Mouse (Mus musculus) hindbrain, embryonic 15.5 days (tissue): ENCODE data around the gene Capza1. TPM values are rescaled to one million over a fixed set of nuclear protein-coding genes. Genes with fewer than 3 reads are reported as not detected.

Experiments used
- ATAC-seq: fragments of 200-750 bp; cut with Nextera tagmentation; 2 replicates; pipeline ENCODE4 v1.8.0; 2017; ENCODE audit warnings: low read depth, moderate number of reproducible peaks, moderate TSS enrichment; ENCODE audit not compliant: low FRiP score
- H3K27ac ChIP-seq: fragments of 300-500 bp; sonication (generic); replicated peaks from 2 replicates; pipeline ENCODE4 v1.5.1; 2015; ENCODE audit warnings: mild to moderate bottlenecking, inconsistent platforms
- H3K27me3 ChIP-seq: fragments of 300-500 bp; sonication (generic); 2 replicates; pipeline ENCODE4 v1.6.1; 2015; ENCODE audit warnings: control low read depth, inconsistent platforms
- H3K36me3 ChIP-seq: fragments of 300-500 bp; sonication (generic); 2 replicates; pipeline ENCODE4 v1.6.1; 2015; ENCODE audit warnings: control low read depth, inconsistent platforms
- H3K4me1 ChIP-seq: fragments of 300-500 bp; sonication (generic); replicated peaks from 2 replicates; pipeline ENCODE4 v1.6.1; 2015; ENCODE audit warnings: control low read depth, inconsistent platforms
- H3K4me2 ChIP-seq: fragments of 300-500 bp; sonication (generic); 2 replicates; pipeline ENCODE4 v1.6.1; 2015; ENCODE audit warnings: moderate library complexity, mild to moderate bottlenecking, inconsistent platforms
- H3K4me3 ChIP-seq: fragments of 300-500 bp; sonication (generic); 2 replicates; pipeline ENCODE4 v1.5.1; 2015; ENCODE audit warnings: mild to moderate bottlenecking, inconsistent platforms
- H3K9ac ChIP-seq: fragments of 300-500 bp; sonication (generic); 2 replicates; pipeline ENCODE4 v1.6.1; 2015; ENCODE audit warnings: inconsistent platforms
- H3K9me3 ChIP-seq: fragments of 300-500 bp; sonication (generic); 2 replicates; pipeline ENCODE4 v1.6.1; 2016; ENCODE audit warnings: control low read depth, inconsistent platforms
- WGBS: fragments of 180-500 bp; shearing (Covaris S2); methylation state at CpG from one replicate; pipeline ENCODE4 v1.1.7; 2015; 5-methylcytosine and 5-hydroxymethylcytosine counted together
- polyA plus RNA-seq: library from polyadenylated mRNA; unstranded; fragments of >200 nt; fragmentation: Nextera tagmentation; extraction: Ambion mirVana; gene quantifications from 2 replicates; pipeline ENCODE4 v1.2.1, GENCODE M21; 2015

Gene Capza1
- polyA plus RNA-seq, 1 experiment from 2014 or later: 150 TPM

- peaks cover 43% of the 10 kb centered on the region for H3K4me1 ChIP-seq
- no peaks in the 10 kb centered on the region for H3K9me3 ChIP-seq
- H3K27me3 ChIP-seq: 0 out of 2 replicates have a peak, but pooled peaks cover 4% of the 10 kb centered on the region
- ATAC-seq: peak; percentile 90
- WGBS: 51% methylated on average over 20 of the region's 20 CpGs
- H3K9ac ChIP-seq: no peak overlapping the region
- H3K27ac ChIP-seq: peak overlapping the region; percentile 57
- H3K4me2 ChIP-seq: no peak overlapping the region
- H3K4me3 ChIP-seq: no peak overlapping the region
- 0 out of 2 replicates have a peak, but pooled peaks cover 7% of the 10 kb centered on the region for H3K36me3 ChIP-seq
Observed at GRCm38 (mm10) chr3:104793871-104794828, 70.2 kb downstream of the Capza1 start.

- Histone ChIP-seq H3K4me3 (no peak overlapping the region), H3K9ac (no peak overlapping the region), H3K9me3 (no peaks in the 10 kb centered on the region), H3K4me1 (peaks cover 52% of the 10 kb centered on the region), H3K36me3 (0 out of 2 replicates have a peak, but pooled peaks cover 7% of the 10 kb centered on the region), H3K27me3 (peaks cover 4% of the 10 kb centered on the region; the same call in 1 of the 2 replicates), H3K27ac (no peak overlapping the region), H3K4me2 (no peak overlapping the region)
- no peak for ATAC-seq
- 73% methylated on average over 15 of the region's 15 CpGs for WGBS
Observed at GRCm38 (mm10) chr3:104792360-104793270, 71.7 kb downstream of the Capza1 start.

GRCm38 (mm10) chr3:104791671-104792070, 72.6 kb downstream of the Capza1 start:
- Histone ChIP-seq H3K9ac (no peak overlapping the region), H3K27me3 (peaks cover 4% of the 10 kb centered on the region; the same call in 1 of the 2 replicates), H3K27ac (no peak overlapping the region), H3K9me3 (no peaks in the 10 kb centered on the region), H3K4me3 (no peak overlapping the region), H3K4me2 (no peak overlapping the region), H3K4me1 (peaks cover 52% of the 10 kb centered on the region), H3K36me3 (0 out of 2 replicates have a peak, but pooled peaks cover 7% of the 10 kb centered on the region)
- WGBS: 93% methylated on average over 8 of the region's 8 CpGs
- ATAC-seq: no peak

GRCm38 (mm10) chr3:104791017-104791416, 73.3 kb downstream of the Capza1 start:
- no peaks in the 10 kb centered on the region for H3K9me3 ChIP-seq
- H3K4me3 ChIP-seq: peak overlapping the region; percentile 55
- peaks cover 51% of the 10 kb centered on the region for H3K4me1 ChIP-seq
- H3K27me3 ChIP-seq: peaks cover 4% of the 10 kb centered on the region; the same call in 1 of the 2 replicates
- WGBS: 21% methylated on average over 4 of the region's 4 CpGs
- H3K36me3 ChIP-seq: 0 out of 2 replicates have a peak, but pooled peaks cover 7% of the 10 kb centered on the region
- H3K9ac ChIP-seq: no peak overlapping the region
- H3K4me2 ChIP-seq: peak overlapping the region; percentile 96
- H3K27ac ChIP-seq: no peak overlapping the region
- no peak for ATAC-seq

- Histone ChIP-seq H3K27ac (0 out of 2 replicates have a peak overlapping the region, but pooled peaks have one; percentile 13), H3K27me3 (peaks cover 6% of the 10 kb centered on the region), H3K36me3 (0 out of 2 replicates have a peak, but pooled peaks cover 1% of the 10 kb centered on the region), H3K9ac (no peak overlapping the region), H3K4me3 (peak overlapping the region; percentile 55), H3K4me2 (peak overlapping the region; percentile 96), H3K9me3 (no peaks in the 10 kb centered on the region), H3K4me1 (peaks cover 46% of the 10 kb centered on the region)
- 26% methylated on average over 6 of the region's 6 CpGs for WGBS
- ATAC-seq: no peak
Observed at GRCm38 (mm10) chr3:104790401-104790937, 73.8 kb downstream of the Capza1 start.

- peak overlapping the region; percentile 77 for H3K27ac ChIP-seq
- peak overlapping the region; percentile 51; the same call in 1 of the 2 replicates for H3K9ac ChIP-seq
- peak overlapping the region; percentile 55 for H3K4me3 ChIP-seq
- H3K36me3 ChIP-seq: no peaks in the 10 kb centered on the region
- H3K4me2 ChIP-seq: peak overlapping the region; percentile 96
- peaks cover 12% of the 10 kb centered on the region for H3K27me3 ChIP-seq
- peaks cover 41% of the 10 kb centered on the region for H3K4me1 ChIP-seq
- ATAC-seq: no peak
- 40% methylated on average over 13 of the region's 13 CpGs for WGBS
- H3K9me3 ChIP-seq: no peaks in the 10 kb centered on the region
Observed at GRCm38 (mm10) chr3:104789822-104790221, 74.5 kb downstream of the Capza1 start.

- peak overlapping the region; percentile 96 for H3K4me2 ChIP-seq
- no peaks in the 10 kb centered on the region for H3K36me3 ChIP-seq
- peak; percentile 9; the same call in 1 of the 2 replicates for ATAC-seq
- H3K4me1 ChIP-seq: peaks cover 39% of the 10 kb centered on the region
- H3K27ac ChIP-seq: peak overlapping the region; percentile 77
- H3K27me3 ChIP-seq: peaks cover 18% of the 10 kb centered on the region
- H3K9me3 ChIP-seq: no peaks in the 10 kb centered on the region
- 5% methylated on average over 10 of the region's 10 CpGs for WGBS
- H3K4me3 ChIP-seq: peak overlapping the region; percentile 55
- peak overlapping the region; percentile 51 for H3K9ac ChIP-seq
Observed at GRCm38 (mm10) chr3:104789312-104789605, 75.0 kb downstream of the Capza1 start.

- H3K4me2 ChIP-seq: peak overlapping the region; percentile 96
- peaks cover 34% of the 10 kb centered on the region for H3K4me1 ChIP-seq
- WGBS: under 1% methylated on average over 43 of the region's 52 CpGs
- H3K4me3 ChIP-seq: peak overlapping the region; percentile 55
- peak; percentile 86 for ATAC-seq
- peak overlapping the region; percentile 77 for H3K27ac ChIP-seq
- H3K27me3 ChIP-seq: peaks cover 23% of the 10 kb centered on the region
- H3K9ac ChIP-seq: peak overlapping the region; percentile 51
- H3K9me3 ChIP-seq: no peaks in the 10 kb centered on the region
- H3K36me3 ChIP-seq: no peaks in the 10 kb centered on the region
Observed at GRCm38 (mm10) chr3:104788561-104789311, 75.6 kb downstream of the Capza1 start.

GRCm38 (mm10) chr3:104788075-104788474, 76.2 kb downstream of the Capza1 start, which contains the start of gene Rhoc:
Gene Rhoc, plus strand, starts transcription at chr3:104788375.
- no peaks in the 10 kb centered on the region for H3K9me3 ChIP-seq
- H3K27me3 ChIP-seq: peaks cover 30% of the 10 kb centered on the region
- 43% methylated on average over 3 of the region's 3 CpGs for WGBS
- peak within 1 kb of the TSS; percentile 96 for H3K4me2 ChIP-seq
- peak within 1 kb of the TSS; percentile 51 for H3K9ac ChIP-seq
- H3K36me3 ChIP-seq: no peaks in the 10 kb centered on the region
- no peak for ATAC-seq
- peak within 1 kb of the TSS; percentile 77 for H3K27ac ChIP-seq
- H3K4me3 ChIP-seq: peak within 1 kb of the TSS; percentile 55
- peaks cover 28% of the 10 kb centered on the region for H3K4me1 ChIP-seq

- no peak overlapping the region for H3K9ac ChIP-seq
- peaks cover 37% of the 10 kb centered on the region for H3K4me1 ChIP-seq
- no peak overlapping the region for H3K4me3 ChIP-seq
- no peak overlapping the region for H3K4me2 ChIP-seq
- H3K27ac ChIP-seq: no peak overlapping the region
- peaks cover 57% of the 10 kb centered on the region for H3K27me3 ChIP-seq
- ATAC-seq: no peak
- 89% methylated on average over 6 of the region's 6 CpGs for WGBS
- no peaks in the 10 kb centered on the region for H3K36me3 ChIP-seq
- no peaks in the 10 kb centered on the region for H3K9me3 ChIP-seq
Observed at GRCm38 (mm10) chr3:104785284-104785683, 79.0 kb downstream of the Capza1 start.
